Mouse (Mus musculus) neural tube, embryonic 14.5 days (tissue): ENCODE results near the gene Mpv17. TPM values are rescaled to one million over a fixed set of nuclear protein-coding genes. Genes with fewer than 3 reads are reported as not detected.
A peak's percentile ranks its signal among the peaks of the same experiment; 100 is the strongest.

Source experiments
- ATAC-seq: fragments of 200-750 bp; cut with Nextera tagmentation; 2 replicates; pipeline ENCODE4 v1.8.0; 2017; ENCODE audit warnings: low read depth, mild to moderate bottlenecking, moderate TSS enrichment, moderate library complexity
- H3K27ac ChIP-seq: fragments of 300-500 bp; sonication (generic); 2 replicates; pipeline ENCODE4 v1.5.1; 2014; ENCODE audit warnings: low read depth, mild to moderate bottlenecking, control low read depth, low read length, moderate library complexity, mixed read lengths
- H3K27me3 ChIP-seq: fragments of 300-500 bp; sonication (generic); 2 replicates; pipeline ENCODE4 v1.6.1; 2014; ENCODE audit warnings: low read length; ENCODE audit not compliant: control insufficient read depth, insufficient read depth
- H3K36me3 ChIP-seq: fragments of 300-500 bp; sonication (generic); 2 replicates; pipeline ENCODE4 v1.6.1; 2014; ENCODE audit warnings: low read length, mixed read lengths; ENCODE audit not compliant: control insufficient read depth, insufficient read depth
- H3K4me1 ChIP-seq: fragments of 300-500 bp; sonication (generic); 2 replicates; pipeline ENCODE4 v1.6.1; 2014; ENCODE audit warnings: low read length; ENCODE audit not compliant: control insufficient read depth, insufficient read depth
- H3K4me2 ChIP-seq: fragments of 300-500 bp; sonication (generic); 2 replicates; pipeline ENCODE4 v1.6.1; 2014; ENCODE audit warnings: mild to moderate bottlenecking, low read depth, low read length, control low read depth
- H3K4me3 ChIP-seq: fragments of 300-500 bp; sonication (generic); 2 replicates; pipeline ENCODE4 v1.5.1; 2014; ENCODE audit warnings: low read depth, low read length, control low read depth, mixed read lengths
- H3K9ac ChIP-seq: fragments of 300-500 bp; sonication (generic); replicated peaks from 2 replicates; pipeline ENCODE4 v1.6.1; 2014; ENCODE audit warnings: low read depth, mild to moderate bottlenecking, control low read depth, low read length, mixed read lengths
- H3K9me3 ChIP-seq: fragments of 300-500 bp; sonication (generic); 2 replicates; pipeline ENCODE4 v1.6.1; 2016; ENCODE audit warnings: low read length; ENCODE audit not compliant: control insufficient read depth
- WGBS: fragments of 180-500 bp; shearing (Covaris S2); extraction: QIAGEN DNeasy Blood & Tissue Kit; methylation state at CpG from one replicate; pipeline ENCODE4 v1.1.7; 2014; 5-methylcytosine and 5-hydroxymethylcytosine counted together
- polyA plus RNA-seq: library from polyadenylated mRNA; unstranded; fragments of >200 nt; fragmentation: Nextera tagmentation; extraction: Ambion mirVana; gene quantifications from 2 replicates; pipeline ENCODE4 v1.2.1, GENCODE M21; 2014

The Mpv17 gene
- polyA plus RNA-seq, 1 experiment from 2014 or later = 58.3 TPM

DNA sequence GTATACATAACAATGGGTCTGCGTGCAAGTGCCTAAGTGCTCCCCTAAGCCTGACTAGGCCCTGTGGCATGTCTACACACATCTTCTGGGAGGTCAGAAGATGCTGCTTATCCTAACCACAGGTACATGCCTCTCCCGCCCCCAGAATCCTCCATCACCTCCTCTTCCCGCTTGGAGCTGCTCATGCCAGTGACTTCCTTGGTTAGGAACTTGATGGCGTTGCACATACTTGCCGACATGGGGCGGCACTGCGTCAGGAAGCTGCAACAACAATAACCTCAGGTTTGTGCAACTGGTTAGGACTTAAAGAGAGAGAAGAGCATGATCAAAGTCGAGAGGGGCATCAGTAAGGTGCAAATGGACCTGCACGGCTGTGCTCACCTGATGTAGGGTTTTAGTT lies 36.1 kb upstream of the Mpv17 start:
- WGBS = 91% methylated on average over 9 of the region's 9 CpGs
- H3K27me3 ChIP-seq = no peaks in the 10 kb centered on the region
- no peak overlapping the region for H3K9ac ChIP-seq
- H3K36me3 ChIP-seq = peaks cover 37% of the 10 kb centered on the region
- no peaks in the 10 kb centered on the region for H3K9me3 ChIP-seq
- H3K4me3 ChIP-seq = no peak overlapping the region
- peaks cover 17% of the 10 kb centered on the region for H3K4me1 ChIP-seq
- H3K27ac ChIP-seq = no peak overlapping the region
- no peak for ATAC-seq
- H3K4me2 ChIP-seq = no peak overlapping the region

DNA sequence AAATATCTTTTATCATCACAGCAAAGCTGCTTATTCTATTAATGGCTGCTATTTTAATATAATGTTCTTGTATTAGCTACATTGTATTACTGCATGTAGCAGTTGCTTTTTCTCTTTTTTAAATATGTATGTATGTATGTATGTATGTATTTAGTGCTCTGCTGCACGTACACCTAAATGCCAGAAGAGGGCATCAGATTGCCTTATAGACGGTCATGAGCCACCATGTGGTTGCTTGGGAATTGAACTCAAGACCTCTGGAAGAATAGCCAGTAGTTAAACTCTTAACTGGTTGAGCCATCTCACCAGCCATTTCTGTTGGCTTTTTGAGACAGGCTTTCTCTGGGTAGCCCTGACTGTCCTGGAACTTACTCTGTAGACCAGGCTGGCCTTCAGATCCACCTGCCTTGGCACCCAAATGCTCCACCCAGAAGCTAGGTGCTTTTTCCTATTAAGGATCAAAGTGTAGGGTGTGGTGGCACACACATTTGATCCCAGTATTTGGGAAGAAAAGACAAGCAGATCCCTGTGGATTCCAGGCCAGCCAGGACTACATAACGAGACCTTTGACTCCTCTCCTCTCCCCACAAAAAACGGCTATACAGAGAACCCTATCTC lies 34.3 kb upstream of the Mpv17 start:
- Histone ChIP-seq H3K4me2 (no peak overlapping the region), H3K4me1 (peaks cover 8% of the 10 kb centered on the region), H3K4me3 (no peak overlapping the region), H3K27ac (no peak overlapping the region), H3K9ac (no peak overlapping the region), H3K36me3 (peaks cover 33% of the 10 kb centered on the region), H3K9me3 (no peaks in the 10 kb centered on the region), H3K27me3 (no peaks in the 10 kb centered on the region)
- WGBS = 76% methylated on average over 4 of the region's 4 CpGs
- no peak for ATAC-seq

DNA sequence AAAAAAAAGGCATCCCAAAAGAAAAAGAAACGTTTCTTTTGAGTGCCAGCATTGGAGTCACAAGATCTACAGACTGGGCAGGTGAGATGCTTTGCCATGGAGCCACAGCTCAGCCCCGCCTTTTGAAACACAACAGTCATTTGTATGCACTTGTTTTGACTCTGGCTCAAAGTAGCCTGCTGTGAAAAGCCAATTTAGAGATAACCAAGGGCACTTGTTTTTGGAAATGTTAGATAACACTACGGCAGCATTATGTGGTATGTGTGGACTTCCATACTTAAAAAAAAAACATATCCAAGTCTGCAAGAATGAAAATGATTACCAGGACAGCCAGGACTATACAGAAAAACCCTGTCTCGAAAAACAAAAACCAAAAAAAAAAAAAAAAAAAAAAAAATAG lies 29.6 kb upstream of the Mpv17 start:
- Histone ChIP-seq H3K4me3 (no peak overlapping the region), H3K27ac (no peak overlapping the region), H3K9ac (no peak overlapping the region), H3K4me2 (no peak overlapping the region), H3K4me1 (peaks cover 6% of the 10 kb centered on the region), H3K9me3 (no peaks in the 10 kb centered on the region), H3K27me3 (no peaks in the 10 kb centered on the region), H3K36me3 (peaks cover 16% of the 10 kb centered on the region)
- 67% methylated on average over 4 of the region's 4 CpGs for WGBS
- no peak for ATAC-seq

DNA sequence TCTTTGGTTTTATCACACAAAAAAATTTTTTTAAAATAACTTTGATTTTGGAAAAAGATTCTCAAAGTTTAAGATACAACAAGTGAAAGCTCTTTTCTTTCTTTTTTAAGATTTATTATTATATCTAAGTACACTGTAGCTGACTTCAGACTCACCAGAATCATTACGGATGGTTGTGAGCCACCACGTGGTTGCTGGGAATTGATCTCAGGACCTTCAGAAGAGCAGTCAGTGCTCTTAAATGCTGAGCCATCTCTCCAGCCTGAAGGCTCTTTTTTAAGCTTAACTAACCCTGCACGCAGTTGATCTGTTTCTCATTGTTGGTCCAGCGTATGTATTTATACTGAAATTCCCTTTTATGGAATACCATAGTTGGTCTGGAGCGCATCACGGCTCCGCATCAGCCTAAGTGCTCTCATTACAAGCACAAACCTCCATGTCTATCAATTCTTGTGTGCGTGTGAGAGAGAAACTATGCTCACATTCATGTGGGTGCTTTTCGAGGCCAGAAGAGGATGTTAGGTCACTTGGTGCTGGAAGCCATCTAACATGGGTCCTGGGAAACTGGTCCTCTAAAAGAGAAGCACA lies 27.2 kb upstream of the Mpv17 start:
- H3K36me3 ChIP-seq = no peaks in the 10 kb centered on the region
- H3K4me3 ChIP-seq = no peak overlapping the region
- no peaks in the 10 kb centered on the region for H3K9me3 ChIP-seq
- WGBS = 94% methylated on average over 9 of the region's 9 CpGs
- H3K4me2 ChIP-seq = no peak overlapping the region
- no peak for ATAC-seq
- no peak overlapping the region for H3K27ac ChIP-seq
- no peak overlapping the region for H3K9ac ChIP-seq
- H3K27me3 ChIP-seq = no peaks in the 10 kb centered on the region
- H3K4me1 ChIP-seq = peaks cover 6% of the 10 kb centered on the region

DNA sequence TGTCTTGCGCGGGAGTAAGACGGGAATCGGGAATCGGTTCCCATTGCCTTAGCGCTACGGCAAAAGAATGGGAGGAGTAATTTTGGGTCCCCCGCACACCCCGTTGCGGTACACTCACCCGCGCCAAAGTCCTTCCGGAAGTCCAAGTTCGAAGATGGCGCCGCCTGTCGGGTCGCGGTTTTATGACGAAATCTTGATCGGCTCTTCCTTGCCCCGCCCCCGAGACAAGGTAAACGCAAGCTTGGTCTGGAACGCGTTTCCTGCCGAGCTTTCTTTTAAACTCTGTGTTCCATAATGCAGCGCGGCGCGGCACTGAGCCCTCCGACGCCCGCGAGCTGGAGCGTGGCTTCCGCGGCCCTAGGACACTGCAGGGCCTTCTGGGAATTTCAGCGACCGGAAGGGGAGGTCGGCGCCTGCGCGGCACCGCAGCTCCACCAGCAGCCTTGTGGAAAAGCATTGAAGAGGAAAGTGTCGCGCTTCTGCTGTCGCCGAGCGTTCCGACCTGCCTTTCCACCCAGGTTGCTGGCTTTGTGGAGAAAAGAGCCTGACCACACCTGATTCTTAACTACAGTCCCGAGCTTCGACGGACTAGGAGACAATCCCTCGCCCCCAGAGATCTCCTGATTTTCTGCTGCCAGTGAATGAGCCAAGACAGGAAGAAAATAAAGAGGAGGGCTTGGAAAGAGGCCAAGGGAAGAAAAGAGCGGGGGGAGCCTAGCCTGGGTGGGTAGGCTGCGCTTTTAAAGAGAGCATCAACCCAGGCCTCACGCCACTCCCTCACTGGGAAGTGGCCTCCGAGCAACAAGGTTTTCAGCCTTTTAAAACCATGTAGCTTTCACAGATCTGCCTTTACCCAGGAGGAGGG lies 25.9 kb upstream of the Mpv17 start, which contains the start of the genes Gm29609 and Gtf3c2:
Gene Gm29609, minus strand, starts transcription at position 146 of the 865 bp plus-strand sequence.
Gene Gtf3c2, minus strand, starts transcription at position 379 of the 865 bp plus-strand sequence.
- Histone ChIP-seq H3K9me3 (no peaks in the 10 kb centered on the region), H3K4me1 (peaks cover 6% of the 10 kb centered on the region), H3K27ac (peak within 1 kb of the TSS; percentile 91), H3K4me2 (peak within 1 kb of the TSS; percentile 93), H3K36me3 (no peaks in the 10 kb centered on the region), H3K9ac (peak within 1 kb of the TSS; percentile 59), H3K4me3 (peak within 1 kb of the TSS; percentile 84), H3K27me3 (no peaks in the 10 kb centered on the region)
- peak; percentile 98 for ATAC-seq
- under 1% methylated on average over 59 of the region's 59 CpGs for WGBS

DNA sequence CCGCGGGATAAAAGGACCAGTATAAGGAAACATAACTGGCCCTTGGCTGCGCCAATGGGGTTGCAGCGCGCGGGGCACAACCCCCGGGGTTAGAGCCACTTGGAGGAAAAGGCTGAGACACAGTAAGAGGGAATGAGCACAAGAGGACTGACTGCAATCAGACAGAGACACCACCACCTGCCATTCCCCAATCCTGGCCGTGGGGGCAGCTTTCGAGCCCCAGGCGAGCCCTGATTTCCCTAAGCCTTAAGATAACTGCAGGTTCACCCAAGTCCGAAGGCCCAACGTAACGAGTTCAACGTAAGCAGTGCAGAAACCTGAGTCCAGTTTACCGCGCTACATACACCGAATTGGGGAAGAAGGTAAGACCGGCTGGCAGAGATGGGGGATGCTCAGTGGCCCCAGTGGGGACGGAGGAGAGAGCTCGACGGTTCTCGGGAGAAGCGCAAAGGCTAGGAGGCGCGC lies 25.3 kb upstream of the Mpv17 start:
- Histone ChIP-seq H3K27ac (peak overlapping the region; percentile 91), H3K4me2 (peak overlapping the region; percentile 93), H3K4me1 (peaks cover 6% of the 10 kb centered on the region), H3K9ac (peak overlapping the region; percentile 59), H3K4me3 (peak overlapping the region; percentile 84), H3K36me3 (no peaks in the 10 kb centered on the region), H3K9me3 (no peaks in the 10 kb centered on the region), H3K27me3 (no peaks in the 10 kb centered on the region)
- under 1% methylated on average over 25 of the region's 25 CpGs for WGBS
- ATAC-seq = peak; percentile 76

DNA sequence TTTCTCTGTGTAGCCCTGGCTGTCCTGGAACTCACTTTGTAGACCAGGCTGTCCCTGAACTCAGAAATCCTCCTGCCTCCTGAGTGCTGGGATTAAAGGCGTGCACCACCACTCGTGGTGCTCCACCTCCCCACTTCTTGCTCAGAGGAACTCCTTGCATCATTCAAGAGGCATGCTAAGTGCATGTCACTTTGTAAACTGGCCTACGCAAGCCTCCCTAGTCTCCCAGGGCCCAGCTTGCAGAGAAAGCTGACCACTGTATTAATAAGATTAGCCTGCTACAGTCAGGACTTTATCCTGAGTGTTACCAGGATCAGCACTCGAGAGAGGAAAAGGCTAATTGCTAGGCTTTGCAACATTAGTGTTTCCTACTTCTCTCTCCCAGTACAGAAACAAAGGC lies 14.6 kb upstream of the Mpv17 start:
- Histone ChIP-seq H3K27ac (no peak overlapping the region), H3K27me3 (no peaks in the 10 kb centered on the region), H3K36me3 (peaks cover 69% of the 10 kb centered on the region), H3K4me1 (no peaks in the 10 kb centered on the region), H3K9me3 (no peaks in the 10 kb centered on the region), H3K4me2 (no peak overlapping the region), H3K4me3 (no peak overlapping the region), H3K9ac (no peak overlapping the region)
- no peak for ATAC-seq
- 96% methylated on average over 4 of the region's 4 CpGs for WGBS

DNA sequence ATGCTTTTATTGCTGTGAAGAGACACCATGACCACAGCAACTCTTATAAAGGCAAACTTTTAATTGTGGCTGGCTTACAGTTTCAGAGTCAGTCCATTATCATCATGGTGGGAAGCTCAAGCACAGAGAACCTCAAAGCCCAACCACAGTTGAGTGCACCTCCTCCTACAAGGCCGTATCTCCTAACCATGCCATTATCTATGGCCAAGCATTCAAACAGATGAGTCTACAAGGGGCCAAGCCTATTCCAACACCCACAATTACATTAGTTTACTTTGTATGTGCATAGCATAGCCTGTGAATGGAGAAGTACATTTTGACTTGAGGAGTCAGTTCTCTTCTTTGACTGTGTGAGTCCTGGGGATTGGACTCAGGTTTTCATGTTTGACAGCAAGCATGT lies 10.8 kb upstream of the Mpv17 start:
- peaks cover 78% of the 10 kb centered on the region for H3K36me3 ChIP-seq
- H3K9ac ChIP-seq = no peak overlapping the region
- H3K4me2 ChIP-seq = no peak overlapping the region
- H3K27me3 ChIP-seq = no peaks in the 10 kb centered on the region
- WGBS = 98% methylated on average over 1 of the region's 1 CpGs
- H3K27ac ChIP-seq = no peak overlapping the region
- no peak for ATAC-seq
- no peak overlapping the region for H3K4me3 ChIP-seq
- no peaks in the 10 kb centered on the region for H3K4me1 ChIP-seq
- H3K9me3 ChIP-seq = no peaks in the 10 kb centered on the region

DNA sequence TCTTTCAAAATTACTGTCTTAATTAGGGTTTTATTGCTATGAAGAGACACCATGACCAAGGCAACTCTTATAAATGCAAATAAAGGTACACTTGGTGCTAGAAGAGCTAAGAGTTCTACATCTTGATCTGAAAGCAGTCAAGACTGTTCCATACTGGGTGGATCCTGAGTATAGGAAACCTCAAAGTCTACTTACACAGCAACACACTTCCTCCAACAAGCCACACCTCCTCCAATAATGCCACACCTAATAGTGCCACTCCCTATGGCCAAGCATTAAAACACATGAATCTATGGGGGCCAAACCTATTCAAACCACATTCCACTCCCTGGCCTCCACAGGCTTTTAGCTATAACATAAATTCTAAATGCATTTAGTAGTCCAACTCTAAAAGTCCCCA lies 8.4 kb upstream of the Mpv17 start:
- no peak overlapping the region for H3K4me2 ChIP-seq
- H3K27me3 ChIP-seq = no peaks in the 10 kb centered on the region
- ATAC-seq = no peak
- peaks cover 79% of the 10 kb centered on the region for H3K36me3 ChIP-seq
- no peaks in the 10 kb centered on the region for H3K4me1 ChIP-seq
- H3K9me3 ChIP-seq = no peaks in the 10 kb centered on the region
- H3K4me3 ChIP-seq = no peak overlapping the region
- H3K27ac ChIP-seq = no peak overlapping the region
- no peak overlapping the region for H3K9ac ChIP-seq
